Mouse (Mus musculus): ENCODE results near the gene Kcnq1. TPM values are rescaled to one million over a fixed set of nuclear protein-coding genes. Genes with fewer than 3 reads are reported as not detected.
A peak's percentile ranks its signal among the peaks of the same experiment; 100 is the strongest.

The Kcnq1 gene
- polyA plus RNA-seq, 1 experiment from 2014 or later = 10.5 TPM

DNA sequence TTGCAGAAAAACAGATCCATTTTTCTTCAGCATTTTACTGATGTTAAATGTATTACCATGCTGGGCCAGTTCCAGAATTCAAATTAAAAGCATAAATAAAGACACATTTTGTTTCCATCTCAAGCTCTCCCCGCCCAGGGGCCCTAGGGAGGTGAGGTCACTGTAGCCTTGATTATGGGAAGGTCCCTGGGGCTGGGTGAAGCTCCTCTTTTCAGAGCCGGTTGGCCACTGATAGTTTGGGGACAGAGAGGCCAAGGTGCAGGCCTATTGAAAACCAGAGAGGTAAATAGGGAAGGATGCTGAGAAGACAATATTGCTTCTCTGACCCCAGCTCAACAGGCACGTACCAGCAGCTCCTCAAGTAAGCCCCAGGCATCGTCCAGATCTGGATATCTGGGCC is 157.8 kb downstream of the Kcnq1 start:
- no peak for ATAC-seq
- TF ChIP-seq CTCF (IDR thresholded peaks at IDR 0.05; ENCODE audit: low read depth) = no peak
- Histone ChIP-seq H3K9me3 (ENCODE audit: control insufficient read depth) (no peaks in the 10 kb centered on the region), H3K4me1 (replicated peaks; ENCODE audit: control insufficient read depth, insufficient read depth, low read length) (no peaks in the 10 kb centered on the region), H3K4me2 (replicated peaks; ENCODE audit: low read depth) (no peak overlapping the region), H3K9ac (ENCODE audit: low read depth, low read length) (no peak overlapping the region), H3K27ac (ENCODE audit: low read depth, low read length) (no peak overlapping the region), H3K4me3 (ENCODE audit: low read depth, low read length) (no peak overlapping the region), H3K36me3 (ENCODE audit: control insufficient read depth, insufficient read depth) (peaks cover 12% of the 10 kb centered on the region; the same call in 1 of the 2 replicates), H3K27me3 (replicated peaks; ENCODE audit: control insufficient read depth, insufficient read depth, low read length) (no peaks in the 10 kb centered on the region)
- WGBS = 78% methylated on average over 4 of the region's 4 CpGs

GRCm38 (mm10) chr7:143265386-143265785 is 159.2 kb downstream of the Kcnq1 start:
- Histone ChIP-seq H3K9ac (ENCODE audit: low read depth, low read length) (no peak overlapping the region), H3K4me1 (replicated peaks; ENCODE audit: control insufficient read depth, insufficient read depth, low read length) (no peaks in the 10 kb centered on the region; the same call in 1 of the 2 replicates), H3K4me3 (ENCODE audit: low read depth, low read length) (no peak overlapping the region), H3K27me3 (replicated peaks; ENCODE audit: control insufficient read depth, insufficient read depth, low read length) (no peaks in the 10 kb centered on the region), H3K4me2 (replicated peaks; ENCODE audit: low read depth) (no peak overlapping the region), H3K27ac (ENCODE audit: low read depth, low read length) (no peak overlapping the region), H3K36me3 (ENCODE audit: control insufficient read depth, insufficient read depth) (peaks cover 12% of the 10 kb centered on the region; the same call in 1 of the 2 replicates), H3K9me3 (ENCODE audit: control insufficient read depth) (no peaks in the 10 kb centered on the region)
- ATAC-seq = no peak
- TF ChIP-seq CTCF (IDR thresholded peaks at IDR 0.05; ENCODE audit: low read depth) = no peak
- WGBS = 77% methylated on average over 11 of the region's 11 CpGs

DNA sequence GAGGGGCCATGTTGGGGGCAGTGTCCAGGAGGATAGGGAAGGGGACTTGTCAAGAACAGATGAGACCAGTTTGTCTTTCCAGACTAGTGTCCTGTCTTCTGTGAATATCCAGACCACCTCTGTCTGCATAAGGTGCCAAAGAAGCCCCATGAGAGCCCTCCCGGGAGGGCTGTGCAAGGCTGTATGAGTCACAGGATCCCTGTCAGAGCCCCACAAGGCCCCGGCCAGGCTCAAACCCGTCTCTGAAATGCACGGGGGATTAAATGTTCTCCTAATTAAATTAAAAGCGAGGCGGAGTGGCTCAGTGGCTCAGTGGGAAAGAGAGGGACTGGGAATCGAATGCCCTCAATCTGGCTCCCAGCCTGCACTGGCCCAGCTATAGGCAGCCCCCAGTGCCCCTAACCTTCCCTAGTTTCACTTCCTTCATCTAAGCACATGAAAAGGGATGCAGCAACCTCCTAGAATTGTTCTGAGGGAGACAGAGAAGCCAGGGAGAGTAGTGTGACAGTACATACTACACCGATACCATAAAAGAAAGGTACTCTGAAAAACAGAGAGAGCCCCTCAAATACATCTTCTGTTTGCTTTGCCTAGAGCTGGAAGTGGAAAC is 159.8 kb downstream of the Kcnq1 start:
- no peak for ATAC-seq

GRCm38 (mm10) chr7:143273747-143274146 is 167.6 kb downstream of the Kcnq1 start:
- ATAC-seq = no peak
- WGBS = 43% methylated on average over 4 of the region's 4 CpGs
- H3K36me3 ChIP-seq (ENCODE audit: control insufficient read depth, insufficient read depth) = 0 out of 2 replicates have a peak, but pooled peaks cover 5% of the 10 kb centered on the region
- H3K9ac ChIP-seq (ENCODE audit: low read depth, low read length) = no peak overlapping the region
- H3K27me3 ChIP-seq (replicated peaks; ENCODE audit: control insufficient read depth, insufficient read depth, low read length) = no peaks in the 10 kb centered on the region
- H3K4me2 ChIP-seq (replicated peaks; ENCODE audit: low read depth) = no peak overlapping the region
- H3K4me3 ChIP-seq (ENCODE audit: low read depth, low read length) = no peak overlapping the region
- no peaks in the 10 kb centered on the region for H3K9me3 ChIP-seq (ENCODE audit: control insufficient read depth)
- H3K4me1 ChIP-seq (replicated peaks; ENCODE audit: control insufficient read depth, insufficient read depth, low read length) = no peaks in the 10 kb centered on the region; the same call in 1 of the 2 replicates
- no peak overlapping the region for H3K27ac ChIP-seq (ENCODE audit: low read depth, low read length)
- TF ChIP-seq CTCF (IDR thresholded peaks at IDR 0.05; ENCODE audit: low read depth) = no peak

More for the DNA sequence above, 159.8 kb downstream of the Kcnq1 start:
- H3K4me1 ChIP-seq (replicated peaks; ENCODE audit: control insufficient read depth, insufficient read depth, low read length) = no peaks in the 10 kb centered on the region; the same call in 1 of the 2 replicates
- H3K4me2 ChIP-seq (replicated peaks; ENCODE audit: low read depth) = no peak overlapping the region
- H3K9ac ChIP-seq (ENCODE audit: low read depth, low read length) = no peak overlapping the region
- no peak overlapping the region for H3K4me3 ChIP-seq (ENCODE audit: low read depth, low read length)
- H3K27ac ChIP-seq (ENCODE audit: low read depth, low read length) = no peak overlapping the region
- no peaks in the 10 kb centered on the region for H3K9me3 ChIP-seq (ENCODE audit: control insufficient read depth)
- TF ChIP-seq CTCF (IDR thresholded peaks at IDR 0.05; ENCODE audit: low read depth) = no peak
- WGBS = 72% methylated on average over 8 of the region's 8 CpGs
- peaks cover 12% of the 10 kb centered on the region; the same call in 1 of the 2 replicates for H3K36me3 ChIP-seq (ENCODE audit: control insufficient read depth, insufficient read depth)
- H3K27me3 ChIP-seq (replicated peaks; ENCODE audit: control insufficient read depth, insufficient read depth, low read length) = no peaks in the 10 kb centered on the region

GRCm38 (mm10) chr7:143275030-143275429 is 168.9 kb downstream of the Kcnq1 start:
- Histone ChIP-seq H3K27ac (ENCODE audit: low read depth, low read length) (no peak overlapping the region), H3K4me3 (ENCODE audit: low read depth, low read length) (no peak overlapping the region), H3K4me1 (replicated peaks; ENCODE audit: control insufficient read depth, insufficient read depth, low read length) (no peaks in the 10 kb centered on the region; the same call in 1 of the 2 replicates), H3K4me2 (replicated peaks; ENCODE audit: low read depth) (no peak overlapping the region), H3K9me3 (ENCODE audit: control insufficient read depth) (no peaks in the 10 kb centered on the region), H3K27me3 (replicated peaks; ENCODE audit: control insufficient read depth, insufficient read depth, low read length) (no peaks in the 10 kb centered on the region), H3K9ac (ENCODE audit: low read depth, low read length) (no peak overlapping the region), H3K36me3 (ENCODE audit: control insufficient read depth, insufficient read depth) (0 out of 2 replicates have a peak, but pooled peaks cover 5% of the 10 kb centered on the region)
- no peak for TF ChIP-seq CTCF (IDR thresholded peaks at IDR 0.05; ENCODE audit: low read depth)
- WGBS = 50% methylated on average over 7 of the region's 7 CpGs
- ATAC-seq = peak; percentile 72

DNA sequence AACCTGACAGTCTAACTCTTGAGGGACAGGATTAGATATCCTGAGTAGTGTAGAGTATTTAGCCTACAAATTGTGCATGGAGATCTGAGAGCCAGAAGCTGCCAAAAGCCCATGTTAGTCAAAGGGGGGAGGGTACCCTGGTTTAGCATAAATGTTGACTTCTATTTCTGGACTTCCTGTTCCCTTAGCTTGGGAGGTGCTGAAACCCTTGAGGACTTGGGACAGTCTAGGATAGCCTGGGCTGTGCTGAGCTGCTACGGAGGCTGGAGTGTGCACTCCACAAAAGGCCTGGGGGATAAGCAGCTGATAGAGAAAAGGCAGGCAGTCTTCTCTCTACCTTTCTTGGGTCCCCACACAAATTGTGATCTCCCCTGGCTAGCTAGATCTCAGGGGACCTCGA is 177.5 kb downstream of the Kcnq1 start:
- WGBS = 63% methylated on average over 2 of the region's 2 CpGs
- Histone ChIP-seq H3K4me3 (ENCODE audit: low read depth, low read length) (no peak overlapping the region), H3K27me3 (replicated peaks; ENCODE audit: control insufficient read depth, insufficient read depth, low read length) (no peaks in the 10 kb centered on the region), H3K36me3 (ENCODE audit: control insufficient read depth, insufficient read depth) (no peaks in the 10 kb centered on the region), H3K9me3 (ENCODE audit: control insufficient read depth) (no peaks in the 10 kb centered on the region), H3K4me2 (replicated peaks; ENCODE audit: low read depth) (no peak overlapping the region), H3K9ac (ENCODE audit: low read depth, low read length) (no peak overlapping the region), H3K4me1 (replicated peaks; ENCODE audit: control insufficient read depth, insufficient read depth, low read length) (peaks cover 4% of the 10 kb centered on the region; the same call in 1 of the 2 replicates), H3K27ac (ENCODE audit: low read depth, low read length) (no peak overlapping the region)
- no peak for TF ChIP-seq CTCF (IDR thresholded peaks at IDR 0.05; ENCODE audit: low read depth)
- ATAC-seq = no peak
